Mouse (Mus musculus) MEL-GATA-1-ER (cell line): ENCODE results near the gene Naaladl2.

Experiments
- DNase-seq: peaks from one replicate; pipeline ENCODE4 v3.0.0-alpha.2; 2012; ENCODE audit warnings: low read depth; ENCODE audit errors: extremely low read depth

The Naaladl2 gene

DNA sequence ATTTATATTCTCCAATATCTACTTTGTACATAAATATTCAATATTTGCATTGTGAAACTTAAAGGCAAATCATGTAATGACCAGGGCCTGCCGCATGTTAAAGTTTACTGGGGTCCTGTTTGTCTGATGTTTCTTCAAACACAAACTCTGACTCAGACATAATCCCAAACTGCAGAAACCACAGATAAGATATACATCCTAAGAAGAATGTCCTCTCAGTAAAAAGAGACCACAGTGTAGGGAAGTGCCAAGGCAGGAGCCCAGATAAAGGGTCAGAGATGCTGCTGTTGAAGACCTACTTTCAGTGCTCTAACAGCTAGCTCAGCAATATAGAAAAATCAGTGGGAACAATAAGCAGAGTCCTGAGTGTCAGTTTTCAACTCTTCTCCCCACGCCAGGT lies 201.9 kb downstream of the Naaladl2 start:
- no peak for DNase-seq

DNA sequence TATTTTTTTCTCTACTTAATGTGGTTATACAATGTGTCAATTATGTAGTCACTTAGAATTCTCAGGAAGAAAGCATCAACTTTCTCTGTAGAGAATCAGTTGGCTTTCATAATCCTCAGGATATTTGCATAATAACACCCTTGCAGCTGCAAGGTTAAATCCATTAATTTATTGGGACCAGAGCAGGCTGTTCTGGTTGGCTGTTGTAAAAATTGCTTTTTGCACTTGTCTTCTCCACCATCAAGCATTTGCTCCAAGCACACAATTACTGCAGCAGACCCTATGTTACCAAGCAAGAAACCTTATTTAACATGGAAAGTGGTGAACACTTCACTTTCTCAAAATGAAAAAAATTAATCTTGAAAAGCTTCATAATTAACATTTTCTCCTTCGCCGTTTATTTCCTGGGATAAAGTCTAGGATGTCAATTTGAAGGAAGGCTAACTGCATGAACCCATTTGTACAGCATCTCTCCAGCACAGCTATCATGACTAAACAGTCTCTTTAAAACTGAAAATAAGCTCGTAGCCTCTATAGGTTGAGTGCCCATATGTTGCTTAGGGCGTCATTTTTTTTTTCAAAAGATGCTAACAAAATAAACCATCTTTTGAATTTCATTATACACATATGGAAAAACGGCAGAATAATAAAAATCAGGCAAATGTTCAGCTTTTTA lies 205.4 kb downstream of the Naaladl2 start:
- DNase-seq = no peak

DNA sequence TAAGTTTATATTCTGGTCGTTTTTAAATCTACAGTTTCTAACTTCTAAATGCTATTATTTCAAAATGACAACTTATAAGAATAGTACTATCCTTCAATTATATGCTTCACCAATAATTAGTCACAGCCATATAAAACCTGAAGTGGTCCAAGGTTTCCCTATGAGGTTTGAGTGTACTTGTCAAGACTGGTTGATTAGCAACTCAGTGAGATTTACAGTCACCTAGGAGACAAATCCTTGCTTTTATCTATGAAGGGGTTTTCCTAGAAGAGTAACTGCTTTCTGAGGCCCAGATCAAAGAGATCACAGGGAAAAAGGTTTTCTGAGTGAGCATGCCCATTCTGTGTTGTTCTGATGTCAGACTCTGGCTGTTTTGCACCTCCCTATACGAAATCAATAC lies 222.2 kb downstream of the Naaladl2 start:
- no peak for DNase-seq

DNA sequence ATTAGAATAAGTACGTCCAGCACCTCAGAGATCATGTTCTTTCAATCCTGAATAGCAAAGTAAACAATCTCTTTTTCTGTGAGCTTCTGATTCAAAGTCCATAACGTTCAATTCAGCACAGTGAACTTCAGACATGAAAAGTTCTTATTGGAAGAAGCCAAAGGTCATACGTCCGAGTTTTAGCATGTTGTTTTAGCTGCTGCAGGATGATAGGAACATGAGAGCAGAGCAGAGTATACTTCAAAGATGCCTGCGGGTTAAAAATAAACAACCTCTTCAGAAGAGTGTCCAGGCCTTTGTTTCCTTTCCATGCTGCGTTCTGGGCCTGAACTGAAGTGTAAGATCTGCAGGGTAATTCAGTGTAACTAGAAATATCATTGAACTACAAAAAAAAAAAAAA lies 222.7 kb downstream of the Naaladl2 start:
- no peak for DNase-seq

DNA sequence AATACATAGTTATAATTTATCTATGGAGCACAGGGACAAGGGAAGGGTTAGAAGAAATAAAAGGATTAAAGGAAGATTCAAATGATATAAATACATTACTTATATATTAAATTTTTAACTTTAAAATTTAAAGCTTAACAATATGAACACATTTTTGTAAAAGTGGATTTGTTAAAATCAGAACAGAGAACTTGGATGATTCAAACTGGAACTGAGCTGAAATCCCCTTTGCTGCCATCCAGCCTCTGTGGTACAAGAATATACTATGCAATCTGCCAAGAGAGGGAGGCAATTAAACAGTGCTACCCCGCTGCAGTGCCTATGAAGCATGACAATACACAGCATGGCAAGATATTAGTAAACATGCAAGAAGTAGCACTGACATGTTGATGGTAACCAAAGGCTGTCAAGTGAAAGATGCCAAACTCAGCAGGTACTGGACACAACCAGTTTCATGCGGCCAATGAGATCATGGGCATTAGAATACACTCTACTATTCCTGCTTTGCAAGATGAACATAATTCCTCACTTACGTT lies 238.6 kb downstream of the Naaladl2 start:
- no peak for DNase-seq

DNA sequence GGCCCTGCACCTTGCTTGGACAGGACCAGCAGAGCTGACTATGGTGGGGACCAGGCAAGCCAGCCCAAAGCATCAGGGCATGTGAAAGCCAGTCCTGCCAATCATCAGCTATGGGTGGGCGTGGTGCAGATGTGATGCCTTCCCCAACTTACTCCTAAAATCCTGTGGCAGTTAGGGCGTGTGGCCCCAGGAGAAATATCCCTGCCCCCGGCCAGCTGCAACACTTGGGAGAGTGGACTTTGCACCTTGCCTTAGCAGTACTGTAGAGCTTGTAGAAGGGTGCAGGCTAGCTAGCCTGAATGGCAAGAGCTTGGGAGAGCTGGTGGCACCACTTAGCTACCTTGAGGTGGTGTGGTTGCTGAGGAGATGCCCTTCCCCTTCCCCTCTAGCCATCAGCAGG lies 255.3 kb downstream of the Naaladl2 start:
- no peak for DNase-seq

DNA sequence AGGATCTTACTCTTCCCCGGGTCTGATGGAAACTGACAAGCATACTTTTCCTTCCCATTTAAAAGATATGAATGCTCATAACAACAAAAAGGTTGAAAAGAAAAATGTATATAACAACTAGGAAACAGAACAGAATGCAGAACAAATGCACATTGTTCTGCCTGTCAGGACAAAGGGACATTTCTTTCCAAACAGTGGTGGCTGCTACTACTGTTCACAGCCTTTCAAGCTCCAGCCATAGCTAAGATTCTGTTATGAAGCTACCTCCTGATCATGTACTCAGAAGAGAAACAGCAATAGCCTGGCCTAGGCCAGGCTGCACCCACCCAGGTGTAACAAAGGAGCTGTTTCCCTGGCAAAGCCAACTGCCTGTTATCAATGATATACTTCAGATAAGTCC lies 271.8 kb downstream of the Naaladl2 start:
- no peak for DNase-seq

DNA sequence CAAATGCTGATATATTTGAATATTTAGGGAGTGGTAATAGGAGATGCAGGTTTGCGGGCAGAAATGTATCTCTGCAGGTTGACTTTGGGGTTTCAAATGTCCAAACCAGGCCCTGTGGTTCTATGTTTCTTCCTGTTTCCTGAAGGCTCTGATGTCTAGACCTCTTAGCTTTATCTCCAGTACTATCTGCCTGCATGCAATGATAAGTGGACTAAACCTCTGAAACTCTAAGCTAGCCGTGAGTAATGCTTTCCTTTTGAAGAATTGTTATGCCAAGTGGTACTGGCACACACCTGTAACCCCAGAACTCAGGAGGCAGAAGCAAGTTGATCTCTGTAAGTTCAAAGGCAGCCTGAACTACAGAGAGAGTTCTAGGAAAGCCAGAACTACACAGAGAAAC lies 291.1 kb downstream of the Naaladl2 start:
- DNase-seq = no peak

DNA sequence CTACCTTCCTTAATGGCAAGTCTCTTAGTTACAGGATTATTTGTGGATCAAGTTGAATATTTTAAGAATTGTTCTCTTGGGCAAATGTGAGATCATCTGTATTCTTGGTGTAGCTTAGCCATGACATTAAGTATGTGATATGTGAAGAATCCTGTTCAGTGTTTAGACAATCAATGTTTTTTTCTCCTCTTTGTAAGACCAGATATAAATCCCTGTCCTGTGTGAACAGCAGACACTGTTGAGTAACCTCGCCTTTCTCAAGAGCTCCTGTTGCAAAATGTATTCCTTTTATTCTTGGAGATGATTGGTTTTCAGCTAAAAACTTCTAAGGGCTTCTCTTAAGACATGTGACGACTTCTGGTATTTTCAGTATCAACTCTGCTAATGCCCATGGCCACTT lies 347.3 kb downstream of the Naaladl2 start:
- DNase-seq = no peak

DNA sequence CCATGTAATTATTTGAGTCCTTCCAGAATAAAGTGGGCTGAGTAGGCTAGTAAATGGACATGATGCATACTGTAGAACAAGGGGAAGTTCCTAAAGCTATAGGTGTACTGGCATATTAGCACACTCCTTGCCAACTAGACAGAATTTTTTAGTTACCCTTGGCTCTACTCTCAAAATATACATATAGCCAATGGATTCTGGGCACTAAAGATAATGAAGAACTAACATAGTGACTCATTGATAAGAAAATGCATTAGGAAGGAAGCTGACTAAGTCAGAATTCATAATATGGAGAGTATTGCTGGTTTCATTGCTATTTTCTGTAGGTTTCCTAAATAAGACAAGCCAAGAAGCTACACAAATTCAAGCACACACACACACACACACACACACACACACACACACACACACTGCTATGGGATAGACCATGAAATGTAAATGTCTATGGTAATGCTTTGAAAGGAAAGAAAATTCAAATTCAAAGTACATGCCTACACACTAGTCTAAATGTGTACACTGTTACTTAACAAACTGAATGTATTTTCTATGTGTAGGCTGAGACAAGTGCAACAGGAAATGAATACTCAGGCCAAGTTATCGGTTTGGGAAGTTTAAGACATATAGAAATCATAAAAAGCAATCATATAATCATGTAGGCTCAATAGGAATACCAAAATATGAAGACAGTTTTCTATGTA lies 356.5 kb downstream of the Naaladl2 start:
- no peak for DNase-seq

DNA sequence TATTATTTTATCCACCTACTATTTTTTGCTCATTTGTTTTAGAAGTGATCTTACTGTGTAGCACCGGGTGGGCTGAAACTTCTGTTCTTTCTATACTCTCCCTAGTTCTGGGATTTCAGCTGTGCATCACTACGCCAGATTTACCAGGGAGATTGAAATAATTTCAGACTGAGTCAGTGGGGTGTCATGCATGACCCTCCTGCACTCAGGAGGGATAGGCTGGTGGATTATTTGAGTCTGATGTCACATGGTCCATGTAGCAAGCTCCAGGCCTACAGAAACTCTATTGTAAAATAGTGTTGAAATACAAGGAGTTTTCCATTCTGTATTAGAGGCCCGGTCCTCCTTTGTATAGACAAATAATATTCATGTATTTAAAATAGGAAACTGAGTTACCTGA lies 360.0 kb downstream of the Naaladl2 start:
- DNase-seq = no peak

DNA sequence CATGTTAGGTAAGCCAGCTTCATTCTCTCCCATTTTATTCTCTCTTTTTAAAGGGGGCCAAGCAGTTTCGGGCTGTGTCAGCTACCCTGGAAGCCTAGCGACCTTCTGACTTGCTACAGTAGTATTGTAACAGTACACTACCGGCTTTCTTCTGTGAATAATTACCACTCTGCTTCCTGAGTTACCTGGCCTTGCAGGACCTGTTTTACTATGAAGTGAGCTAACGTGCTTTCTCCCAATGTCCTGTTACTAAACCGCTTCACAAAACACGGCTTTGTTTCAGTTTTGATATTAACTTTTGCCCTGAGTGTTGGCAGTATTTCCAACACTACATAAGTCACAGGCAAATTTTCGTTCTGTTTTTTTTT lies 360.6 kb downstream of the Naaladl2 start:
- no peak for DNase-seq

DNA sequence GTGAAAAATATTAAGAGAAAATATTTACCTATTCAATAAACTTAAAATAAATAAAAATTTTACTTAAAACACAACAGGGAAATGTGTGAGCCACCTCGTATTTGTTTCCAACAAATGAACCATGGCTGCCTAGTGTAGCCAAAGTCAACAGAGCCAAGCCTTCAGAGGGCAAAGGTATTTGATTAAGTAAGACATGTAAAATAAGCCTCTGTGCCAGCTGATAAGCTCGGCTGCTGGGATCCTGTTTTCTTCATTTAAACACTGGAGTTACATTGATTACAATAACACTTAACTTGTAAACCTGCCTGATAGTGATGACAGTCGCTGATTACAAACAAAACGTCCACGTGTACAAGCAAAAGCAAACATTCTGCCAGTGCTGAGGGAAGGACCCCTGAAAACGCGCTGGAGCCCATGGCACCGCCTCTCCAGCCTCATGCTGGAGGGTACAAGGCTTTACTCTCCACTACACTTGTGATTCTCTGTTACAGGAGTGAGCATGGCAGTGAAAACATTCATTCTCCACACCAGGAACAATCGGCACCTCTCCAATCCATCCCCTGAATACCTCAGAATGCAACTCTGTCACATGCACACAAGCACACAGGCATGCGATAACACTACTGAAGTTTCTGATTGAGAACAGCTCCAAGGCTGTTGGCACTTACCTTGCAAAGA lies 361.1 kb downstream of the Naaladl2 start:
- no peak for DNase-seq

DNA sequence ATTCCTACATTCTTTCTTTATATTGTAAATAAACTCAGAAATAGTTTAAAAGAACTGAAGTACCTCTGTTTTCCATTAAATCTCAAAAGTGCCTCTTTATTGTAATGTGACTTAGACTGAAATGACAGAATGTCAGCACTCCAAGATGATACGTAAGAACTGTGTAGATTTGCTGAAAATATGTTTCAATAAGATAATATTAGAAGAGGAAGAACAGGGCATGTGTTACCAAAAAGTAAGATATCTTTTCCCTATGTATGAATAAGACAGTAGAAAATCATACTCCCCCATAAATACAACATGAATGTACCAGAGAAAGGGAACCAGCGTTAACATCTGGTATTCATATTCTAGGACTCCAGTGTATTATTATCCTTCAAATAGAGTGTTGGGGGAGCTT lies 362.4 kb downstream of the Naaladl2 start:
- no peak for DNase-seq

DNA sequence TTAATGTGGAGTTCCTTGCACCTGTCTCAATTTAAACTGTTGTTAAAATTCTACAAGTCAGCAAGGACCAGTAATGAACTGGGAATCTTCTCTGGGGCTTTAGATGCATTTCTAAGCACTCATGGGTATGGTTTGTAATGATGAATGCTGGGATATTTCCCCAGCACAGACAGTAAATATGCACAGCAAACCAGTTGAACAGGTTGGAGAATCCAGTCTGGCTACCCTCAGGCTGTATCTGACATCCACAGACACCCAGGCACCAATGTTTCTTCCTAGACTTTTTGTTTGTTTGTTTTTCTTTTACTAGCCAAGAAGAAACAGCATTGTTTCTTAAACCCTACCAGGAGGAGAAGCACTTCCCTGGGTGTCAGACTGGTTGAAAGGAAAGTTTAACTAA lies 365.6 kb downstream of the Naaladl2 start:
- DNase-seq = no peak

DNA sequence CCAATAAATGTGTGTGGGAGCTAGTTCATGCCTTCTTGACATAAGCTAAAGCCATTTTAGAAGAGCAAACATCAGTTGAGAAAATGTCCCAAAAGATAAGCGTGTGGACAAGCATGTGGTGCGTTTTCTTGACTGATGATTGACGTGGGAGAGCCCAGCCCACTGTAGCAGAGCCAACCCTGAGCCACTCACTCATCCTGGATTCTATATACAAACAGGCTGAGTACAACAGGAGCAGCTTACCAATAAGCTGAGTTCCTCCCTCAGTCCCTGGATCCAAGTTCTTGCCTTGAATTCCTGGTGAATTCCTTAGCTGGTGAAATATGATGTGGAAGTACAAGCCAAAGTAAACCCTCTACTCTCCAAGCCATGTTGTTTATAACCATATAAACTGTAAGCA lies 395.0 kb downstream of the Naaladl2 start:
- no peak for DNase-seq

DNA sequence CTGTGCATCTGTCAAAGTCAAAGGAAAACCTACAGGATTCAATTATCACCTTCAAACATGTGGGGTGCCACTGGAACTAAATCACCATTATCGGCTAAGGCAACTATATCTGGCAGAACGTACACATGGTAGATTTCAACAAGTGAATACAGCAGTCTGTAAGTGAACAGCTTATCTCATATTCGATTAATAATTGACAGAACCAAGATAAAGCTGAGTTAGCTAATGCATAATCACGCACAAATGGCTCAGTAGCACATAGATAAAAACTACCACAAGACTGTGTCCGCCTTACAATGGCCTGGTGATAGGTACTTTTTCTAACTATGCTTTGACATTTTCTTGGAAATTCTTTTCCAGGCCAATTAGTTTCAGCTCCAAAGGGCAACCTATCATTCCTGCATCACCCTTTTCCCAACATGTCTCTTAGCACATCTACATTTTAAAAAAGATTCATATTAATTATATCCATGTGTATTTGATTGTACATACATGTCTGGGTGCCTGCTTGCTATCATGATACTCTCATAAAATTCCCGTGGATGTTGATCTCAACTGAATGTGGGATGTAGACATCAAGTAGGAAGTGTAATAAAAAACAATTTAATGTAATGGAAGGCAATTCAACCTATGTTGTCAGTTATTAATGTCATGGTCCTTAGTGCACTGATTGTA lies 396.7 kb downstream of the Naaladl2 start:
- DNase-seq = no peak

DNA sequence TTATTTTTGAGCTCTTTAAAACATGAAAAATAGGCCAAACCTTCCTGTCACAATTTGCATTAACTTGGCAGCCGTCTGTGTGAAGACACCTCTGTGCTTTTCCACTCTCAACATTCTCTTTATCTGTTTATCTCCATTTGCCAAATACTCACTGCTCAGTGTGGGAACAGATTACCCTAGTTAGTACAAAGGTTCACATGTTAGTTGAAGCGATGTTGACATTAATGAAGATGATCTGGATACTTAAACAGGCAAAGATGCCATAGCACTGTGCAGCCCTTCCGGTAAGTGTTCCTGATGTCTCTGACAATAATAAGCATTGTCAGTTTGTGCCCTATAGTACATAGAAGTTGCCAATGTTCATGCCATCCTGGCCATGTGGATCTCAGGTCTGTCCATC lies 400.1 kb downstream of the Naaladl2 start:
- no peak for DNase-seq

DNA sequence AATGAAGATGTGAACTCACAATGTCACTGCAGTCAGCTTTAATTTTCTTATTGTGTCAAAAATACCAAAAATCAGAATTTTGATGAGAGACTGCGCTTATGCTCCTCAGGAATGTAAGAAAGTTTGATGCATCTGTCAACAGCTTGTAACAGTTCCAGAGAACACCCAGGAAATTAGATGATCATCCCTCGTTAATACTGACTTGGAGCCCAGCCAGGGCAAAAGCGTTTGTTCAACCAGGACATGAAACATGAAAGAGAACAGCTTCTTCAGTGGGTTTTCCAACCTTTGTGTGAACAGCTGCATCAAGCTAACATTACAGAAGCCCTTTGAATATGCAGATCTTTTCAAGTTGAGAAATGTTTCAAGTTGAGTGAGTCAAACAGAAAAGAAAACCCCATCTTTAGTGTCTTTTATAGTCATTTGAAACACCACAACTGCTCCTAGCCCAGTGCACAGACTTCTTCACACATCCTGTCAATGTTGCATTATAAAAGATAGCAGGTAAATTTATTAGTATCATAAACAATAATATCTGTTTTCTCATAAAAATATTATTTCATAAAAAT lies 424.8 kb downstream of the Naaladl2 start:
- DNase-seq = no peak

DNA sequence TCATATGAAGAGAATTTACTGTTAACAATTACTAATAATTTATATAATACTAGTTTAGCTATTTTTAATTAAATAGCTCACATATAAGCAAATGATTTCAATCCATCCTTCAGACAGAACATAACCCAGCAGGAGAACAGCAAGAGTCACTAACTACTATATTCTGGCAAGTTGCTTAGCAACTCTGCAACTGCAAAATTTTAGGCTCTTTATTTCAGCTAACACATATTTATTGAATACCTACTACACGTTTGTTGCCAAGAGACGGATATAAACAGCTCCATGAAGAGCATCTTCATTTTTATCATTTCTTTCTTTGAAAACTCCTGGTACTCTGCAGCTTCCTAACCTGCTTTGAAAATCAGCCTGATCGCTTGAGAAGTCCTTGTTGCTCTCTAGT lies 429.3 kb downstream of the Naaladl2 start:
- no peak for DNase-seq

DNA sequence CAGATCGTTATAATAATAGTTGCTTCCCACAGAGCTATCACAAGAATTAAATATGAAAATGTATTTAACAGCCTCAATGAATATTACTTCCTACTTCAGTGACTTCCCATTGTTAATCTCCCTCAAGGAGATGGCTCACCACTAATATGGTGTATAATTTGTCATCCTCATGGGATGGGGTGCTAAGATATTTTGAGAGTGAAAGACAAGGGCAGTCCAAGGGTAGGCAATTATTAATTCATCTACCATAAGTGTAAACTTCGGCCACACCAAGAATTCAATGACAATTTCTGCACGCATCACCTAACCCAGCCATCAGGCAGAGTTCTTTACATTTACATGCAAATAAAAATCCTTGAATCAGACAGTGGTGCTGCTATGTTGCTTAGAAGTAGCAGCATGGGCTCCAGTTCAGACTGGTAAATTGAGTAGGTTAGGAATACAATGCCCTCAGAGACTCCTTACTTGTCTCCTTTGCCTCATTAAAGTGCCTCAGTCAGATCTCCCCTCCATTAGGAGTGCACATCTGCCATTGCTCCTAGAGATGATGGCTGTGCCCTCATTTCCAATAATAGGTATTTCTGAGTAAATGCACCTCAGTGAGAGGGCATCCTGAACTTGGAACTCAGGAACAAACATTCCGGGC lies 438.2 kb downstream of the Naaladl2 start:
- DNase-seq = no peak
